Mouse (Mus musculus): Measurements from ENCODE around the gene Klf1. TPM values are rescaled to one million over a fixed set of nuclear protein-coding genes. Genes with fewer than 3 reads are reported as not detected.

The Klf1 gene
- polyA plus RNA-seq, 1 experiment from 2014 or later, result 11.0 TPM

GRCm38 (mm10) chr8:84915269-84915668 is 13.5 kb downstream of the Klf1 start:
- H3K36me3 ChIP-seq (ENCODE audit: control insufficient read depth, insufficient read depth, low read length), result no peaks in the 10 kb centered on the region
- ATAC-seq (ENCODE audit: insufficient number of reproducible peaks, low FRiP score, low TSS enrichment, low read depth) (no peak), DNase-seq (ENCODE audit: low spot score) (no peak)
- H3K4me1 ChIP-seq (ENCODE audit: control insufficient read depth, insufficient read depth, low read length), result peaks cover 5% of the 10 kb centered on the region
- no peaks in the 10 kb centered on the region for H3K9me3 ChIP-seq (ENCODE audit: control insufficient read depth, low read length)
- 88% methylated on average over 8 of the region's 8 CpGs for WGBS
- H3K4me3 ChIP-seq (ENCODE audit: low read depth, low read length), result no peak overlapping the region
- H3K4me2 ChIP-seq (ENCODE audit: low read depth, severe bottlenecking), result no peak overlapping the region
- peaks cover 47% of the 10 kb centered on the region for H3K27me3 ChIP-seq (ENCODE audit: control insufficient read depth, insufficient read depth, low read length)
- H3K9ac ChIP-seq (ENCODE audit: low read length), result no peak overlapping the region
- H3K27ac ChIP-seq (replicated peaks; ENCODE audit: low read depth, low read length), result no peak overlapping the region

- H3K9ac ChIP-seq (ENCODE audit: low read length), result no peak overlapping the region
- peaks cover 25% of the 10 kb centered on the region for H3K27me3 ChIP-seq (ENCODE audit: control insufficient read depth, insufficient read depth, low read length)
- ATAC-seq (ENCODE audit: insufficient number of reproducible peaks, low FRiP score, low TSS enrichment, low read depth), result no peak
- H3K4me3 ChIP-seq (ENCODE audit: low read depth, low read length), result no peak overlapping the region
- H3K4me2 ChIP-seq (ENCODE audit: low read depth, severe bottlenecking), result no peak overlapping the region
- H3K27ac ChIP-seq (replicated peaks; ENCODE audit: low read depth, low read length), result no peak overlapping the region
- DNase-seq (ENCODE audit: low spot score), result no peak
- 28% methylated on average over 20 of the region's 20 CpGs for WGBS
- H3K9me3 ChIP-seq (ENCODE audit: control insufficient read depth, low read length), result no peaks in the 10 kb centered on the region
- H3K4me1 ChIP-seq (ENCODE audit: control insufficient read depth, insufficient read depth, low read length), result peaks cover 2% of the 10 kb centered on the region
- no peaks in the 10 kb centered on the region for H3K36me3 ChIP-seq (ENCODE audit: control insufficient read depth, insufficient read depth, low read length)
Measured at GRCm38 (mm10) chr8:84917781-84918180, 16.1 kb downstream of the Klf1 start.

GRCm38 (mm10) chr8:84918646-84919045 is 16.9 kb downstream of the Klf1 start:
- no peak for DNase-seq (ENCODE audit: low spot score)
- peaks cover 18% of the 10 kb centered on the region for H3K27me3 ChIP-seq (ENCODE audit: control insufficient read depth, insufficient read depth, low read length)
- no peaks in the 10 kb centered on the region for H3K36me3 ChIP-seq (ENCODE audit: control insufficient read depth, insufficient read depth, low read length)
- H3K4me3 ChIP-seq (ENCODE audit: low read depth, low read length), result no peak overlapping the region
- H3K9ac ChIP-seq (ENCODE audit: low read length), result no peak overlapping the region
- no peaks in the 10 kb centered on the region for H3K9me3 ChIP-seq (ENCODE audit: control insufficient read depth, low read length)
- H3K4me1 ChIP-seq (ENCODE audit: control insufficient read depth, insufficient read depth, low read length), result no peaks in the 10 kb centered on the region
- H3K4me2 ChIP-seq (ENCODE audit: low read depth, severe bottlenecking), result no peak overlapping the region
- no peak for ATAC-seq (ENCODE audit: insufficient number of reproducible peaks, low FRiP score, low TSS enrichment, low read depth)
- 88% methylated on average over 15 of the region's 15 CpGs for WGBS
- no peak overlapping the region for H3K27ac ChIP-seq (replicated peaks; ENCODE audit: low read depth, low read length)

GRCm38 (mm10) chr8:84921596-84921995 is 19.9 kb downstream of the Klf1 start:
- H3K4me2 ChIP-seq (ENCODE audit: low read depth, severe bottlenecking), result no peak overlapping the region
- no peak for ATAC-seq (ENCODE audit: insufficient number of reproducible peaks, low FRiP score, low TSS enrichment, low read depth)
- H3K27me3 ChIP-seq (ENCODE audit: control insufficient read depth, insufficient read depth, low read length), result peaks cover 12% of the 10 kb centered on the region
- WGBS, result 87% methylated on average over 2 of the region's 2 CpGs
- no peaks in the 10 kb centered on the region for H3K36me3 ChIP-seq (ENCODE audit: control insufficient read depth, insufficient read depth, low read length)
- H3K9me3 ChIP-seq (ENCODE audit: control insufficient read depth, low read length), result no peaks in the 10 kb centered on the region
- H3K4me1 ChIP-seq (ENCODE audit: control insufficient read depth, insufficient read depth, low read length), result no peaks in the 10 kb centered on the region
- DNase-seq (ENCODE audit: low spot score), result no peak
- H3K27ac ChIP-seq (replicated peaks; ENCODE audit: low read depth, low read length), result no peak overlapping the region
- no peak overlapping the region for H3K9ac ChIP-seq (ENCODE audit: low read length)
- H3K4me3 ChIP-seq (ENCODE audit: low read depth, low read length), result no peak overlapping the region

GRCm38 (mm10) chr8:84925557-84925956 is 23.8 kb downstream of the Klf1 start:
- no peak overlapping the region for H3K9ac ChIP-seq (ENCODE audit: low read length)
- DNase-seq (ENCODE audit: low spot score) (no peak), ATAC-seq (ENCODE audit: insufficient number of reproducible peaks, low FRiP score, low TSS enrichment, low read depth) (no peak)
- H3K36me3 ChIP-seq (ENCODE audit: control insufficient read depth, insufficient read depth, low read length), result no peaks in the 10 kb centered on the region
- H3K9me3 ChIP-seq (ENCODE audit: control insufficient read depth, low read length), result no peaks in the 10 kb centered on the region
- 69% methylated on average over 7 of the region's 7 CpGs for WGBS
- peaks cover 14% of the 10 kb centered on the region; the same call in 1 of the 2 replicates for H3K27me3 ChIP-seq (ENCODE audit: control insufficient read depth, insufficient read depth, low read length)
- 0 out of 2 replicates have a peak, but pooled peaks cover 2% of the 10 kb centered on the region for H3K4me1 ChIP-seq (ENCODE audit: control insufficient read depth, insufficient read depth, low read length)
- H3K4me3 ChIP-seq (ENCODE audit: low read depth, low read length), result no peak overlapping the region
- H3K27ac ChIP-seq (replicated peaks; ENCODE audit: low read depth, low read length), result no peak overlapping the region
- H3K4me2 ChIP-seq (ENCODE audit: low read depth, severe bottlenecking), result no peak overlapping the region

- no peak overlapping the region for H3K9ac ChIP-seq (ENCODE audit: low read length)
- no peaks in the 10 kb centered on the region for H3K36me3 ChIP-seq (ENCODE audit: control insufficient read depth, insufficient read depth, low read length)
- no peak for DNase-seq (ENCODE audit: low spot score)
- peaks cover 16% of the 10 kb centered on the region; the same call in 1 of the 2 replicates for H3K27me3 ChIP-seq (ENCODE audit: control insufficient read depth, insufficient read depth, low read length)
- ATAC-seq (ENCODE audit: insufficient number of reproducible peaks, low FRiP score, low TSS enrichment, low read depth), result no peak
- no peak overlapping the region for H3K27ac ChIP-seq (replicated peaks; ENCODE audit: low read depth, low read length)
- 0 out of 2 replicates have a peak, but pooled peaks cover 2% of the 10 kb centered on the region for H3K4me1 ChIP-seq (ENCODE audit: control insufficient read depth, insufficient read depth, low read length)
- no peak overlapping the region for H3K4me2 ChIP-seq (ENCODE audit: low read depth, severe bottlenecking)
- WGBS, result 78% methylated on average over 1 of the region's 1 CpGs
- H3K4me3 ChIP-seq (ENCODE audit: low read depth, low read length), result no peak overlapping the region
- no peaks in the 10 kb centered on the region for H3K9me3 ChIP-seq (ENCODE audit: control insufficient read depth, low read length)
Measured at GRCm38 (mm10) chr8:84927513-84927912, 25.8 kb downstream of the Klf1 start.

- DNase-seq (ENCODE audit: low spot score) (peak; percentile 86), ATAC-seq (ENCODE audit: insufficient number of reproducible peaks, low FRiP score, low TSS enrichment, low read depth) (peak; percentile 65)
- no peak overlapping the region for H3K9ac ChIP-seq (ENCODE audit: low read length)
- H3K27me3 ChIP-seq (ENCODE audit: control insufficient read depth, insufficient read depth, low read length), result peaks cover 18% of the 10 kb centered on the region; the same call in 1 of the 2 replicates
- no peak overlapping the region for H3K27ac ChIP-seq (replicated peaks; ENCODE audit: low read depth, low read length)
- H3K36me3 ChIP-seq (ENCODE audit: control insufficient read depth, insufficient read depth, low read length), result no peaks in the 10 kb centered on the region
- H3K4me3 ChIP-seq (ENCODE audit: low read depth, low read length), result peak overlapping the region; percentile 25
- WGBS, result 3% methylated on average over 43 of the region's 52 CpGs
- no peaks in the 10 kb centered on the region for H3K9me3 ChIP-seq (ENCODE audit: control insufficient read depth, low read length)
- peak overlapping the region; percentile 61 for H3K4me2 ChIP-seq (ENCODE audit: low read depth, severe bottlenecking)
- 0 out of 2 replicates have a peak, but pooled peaks cover 2% of the 10 kb centered on the region for H3K4me1 ChIP-seq (ENCODE audit: control insufficient read depth, insufficient read depth, low read length)
Measured at GRCm38 (mm10) chr8:84928456-84929306, 27.0 kb downstream of the Klf1 start.

GRCm38 (mm10) chr8:84930582-84930981 is 28.9 kb downstream of the Klf1 start:
- H3K27ac ChIP-seq (replicated peaks; ENCODE audit: low read depth, low read length), result no peak overlapping the region
- H3K27me3 ChIP-seq (ENCODE audit: control insufficient read depth, insufficient read depth, low read length), result peaks cover 27% of the 10 kb centered on the region
- no peak overlapping the region for H3K4me3 ChIP-seq (ENCODE audit: low read depth, low read length)
- 88% methylated on average over 13 of the region's 13 CpGs for WGBS
- H3K4me1 ChIP-seq (ENCODE audit: control insufficient read depth, insufficient read depth, low read length), result peaks cover 10% of the 10 kb centered on the region
- H3K4me2 ChIP-seq (ENCODE audit: low read depth, severe bottlenecking), result no peak overlapping the region
- no peaks in the 10 kb centered on the region for H3K36me3 ChIP-seq (ENCODE audit: control insufficient read depth, insufficient read depth, low read length)
- H3K9me3 ChIP-seq (ENCODE audit: control insufficient read depth, low read length), result no peaks in the 10 kb centered on the region
- ATAC-seq (ENCODE audit: insufficient number of reproducible peaks, low FRiP score, low TSS enrichment, low read depth), result no peak
- DNase-seq (ENCODE audit: low spot score), result no peak
- no peak overlapping the region for H3K9ac ChIP-seq (ENCODE audit: low read length)
